In the genomic region with DNA sequence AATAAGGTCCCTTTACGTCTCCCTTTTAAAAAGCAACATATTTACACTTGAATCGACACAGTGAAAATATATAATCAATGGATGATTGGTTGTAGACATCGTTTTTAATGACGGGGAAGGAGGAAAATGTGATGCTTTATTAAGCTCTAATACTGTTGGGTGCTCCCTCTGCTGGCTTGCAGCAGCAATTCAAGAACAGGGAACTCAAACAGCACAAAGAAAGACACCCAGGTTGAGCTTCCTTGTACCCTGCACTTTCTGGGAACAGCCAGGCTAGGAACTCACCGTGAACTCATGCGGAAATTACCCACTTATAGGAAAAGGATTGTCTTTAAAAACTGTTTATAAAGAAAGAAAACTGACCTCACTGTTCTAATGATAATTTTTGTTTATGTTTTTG, we compare ENCODE assay signal across 8 mouse cellular contexts.
DNase-seq lines count a peak whose midpoint lies in the region; ATAC-seq and TF ChIP-seq lines count a peak whose summit lies in the region.

No protein-coding gene starts in this region.

- H3K4me2 ChIP-seq in kidney, postnatal 0 days (ENCODE audit: low read length): no peak overlapping the region
- no peak overlapping the region for H3K4me2 ChIP-seq in stomach, embryonic 14.5 days (replicated peaks; ENCODE audit: low read depth, low read length)

- no peak overlapping the region for H3K27ac ChIP-seq in kidney, postnatal 0 days
- H3K27ac ChIP-seq in stomach, embryonic 14.5 days (ENCODE audit: low read length): no peak overlapping the region

- no peak overlapping the region for H3K4me3 ChIP-seq in kidney, postnatal 0 days (replicated peaks; ENCODE audit: low read depth, low read length)
- H3K4me3 ChIP-seq in stomach, embryonic 14.5 days (ENCODE audit: low read depth, low read length): no peak overlapping the region

- 24% methylated on average over 6 of the region's 6 CpGs for WGBS in kidney, postnatal 0 days
- WGBS in stomach, embryonic 14.5 days: 21% methylated on average over 6 of the region's 6 CpGs

- H3K36me3 ChIP-seq in kidney, postnatal 0 days (ENCODE audit: insufficient read depth, low read length): no peaks in the 10 kb centered on the region
- no peaks in the 10 kb centered on the region for H3K36me3 ChIP-seq in stomach, embryonic 14.5 days (ENCODE audit: control insufficient read depth, insufficient read depth, low read length)

- TF ChIP-seq CTCF in kidney, postnatal 0 days (IDR thresholded peaks at IDR 0.05; ENCODE audit: low read depth): peak; percentile 79

- H3K27me3 ChIP-seq in kidney, postnatal 0 days (ENCODE audit: insufficient read depth, low read length): no peaks in the 10 kb centered on the region
- no peaks in the 10 kb centered on the region for H3K27me3 ChIP-seq in stomach, embryonic 14.5 days (ENCODE audit: control insufficient read depth, insufficient read depth, low read length)

- H3K4me1 ChIP-seq in kidney, postnatal 0 days (replicated peaks; ENCODE audit: insufficient read depth, low read length): peaks cover 5% of the 10 kb centered on the region; the same call in 1 of the 2 replicates
- H3K4me1 ChIP-seq in stomach, embryonic 14.5 days (ENCODE audit: control insufficient read depth, insufficient read depth, low read length): peaks cover 10% of the 10 kb centered on the region; the same call in 1 of the 2 replicates

- peak; percentile 39 for ATAC-seq in CD4-positive, CD25-positive, alpha-beta regulatory T cell, adult 4 months
- 0 out of 2 replicates have a peak, but pooled peaks have one; percentile 37 for ATAC-seq in kidney, postnatal 0 days (replicated peaks; ENCODE audit: low FRiP score, low read depth)
- peak; percentile 65; the same call in 1 of the 2 replicates for ATAC-seq in stomach, embryonic 14.5 days (ENCODE audit: insufficient number of reproducible peaks, insufficient read depth, low FRiP score, low read depth)

- no peaks in the 10 kb centered on the region for H3K9me3 ChIP-seq in kidney, postnatal 0 days (replicated peaks; ENCODE audit: low read length)
- H3K9me3 ChIP-seq in stomach, embryonic 14.5 days (ENCODE audit: control insufficient read depth, low read depth, low read length): no peaks in the 10 kb centered on the region

- no peak overlapping the region for H3K9ac ChIP-seq in kidney, postnatal 0 days (ENCODE audit: low read depth, low read length)
- H3K9ac ChIP-seq in stomach, embryonic 14.5 days (replicated peaks; ENCODE audit: low read depth, low read length): no peak overlapping the region

- DNase-seq in heart, adult 8-10 months (ENCODE audit: low spot score): peak; percentile 11
- no peak for DNase-seq in heart, adult 9 months (ENCODE audit: low spot score in 2 of 2)
- DNase-seq in cerebellum, adult 9-11 months: peak; percentile 9
- DNase-seq in gastrocnemius, postnatal 10 days: peak; percentile 25
- DNase-seq in kidney, postnatal 0 days (ENCODE audit: low spot score): peak; percentile 82
- peak; percentile 27 to 50 for DNase-seq in lung, postnatal 4 days

Comparison
In these comparisons a context has a peak if more than half of its experiments do, and no peak if none do; other contexts are left out.
1. DNase-seq: peak in heart, adult 8-10 months (single experiment), cerebellum, adult 9-11 months (single experiment), gastrocnemius, postnatal 10 days (single experiment), kidney, postnatal 0 days (single experiment) and lung, postnatal 4 days (2 of 2); none in heart, adult 9 months (0 of 2).
2. Peak in every context shown above with its lines, with median percentiles within 50 percentile points of each other: ATAC-seq.